Mouse (Mus musculus) intestine, postnatal 0 days (tissue): Measurements from ENCODE around the gene Ssx2ip. TPM values are rescaled to one million over a fixed set of nuclear protein-coding genes. Genes with fewer than 3 reads are reported as not detected.

Experiments
- ATAC-seq: fragments of 200-750 bp; cut with Nextera tagmentation; 2 replicates; pipeline ENCODE4 v1.8.0; 2017; ENCODE audit warnings: mild to moderate bottlenecking, moderate TSS enrichment, moderate library complexity
- H3K27ac ChIP-seq: fragments of 300-500 bp; sonication (generic); 2 replicates; pipeline ENCODE4 v1.5.1; 2014; ENCODE audit warnings: mild to moderate bottlenecking, low read depth, low read length, moderate library complexity
- H3K27me3 ChIP-seq: fragments of 300-500 bp; sonication (generic); replicated peaks from 2 replicates; pipeline ENCODE4 v1.6.1; 2014; ENCODE audit warnings: low read length, mixed read lengths; ENCODE audit not compliant: control insufficient read depth, insufficient read depth
- H3K36me3 ChIP-seq: fragments of 300-500 bp; sonication (generic); 2 replicates; pipeline ENCODE4 v1.6.1; 2014; ENCODE audit warnings: mild to moderate bottlenecking, moderate library complexity; ENCODE audit not compliant: control insufficient read depth, insufficient read depth
- H3K4me1 ChIP-seq: fragments of 300-500 bp; sonication (generic); replicated peaks from 2 replicates; pipeline ENCODE4 v1.6.1; 2014; ENCODE audit warnings: antibody characterized with exemption, low read length, mixed read lengths; ENCODE audit not compliant: control insufficient read depth, insufficient read depth
- H3K4me2 ChIP-seq: fragments of 300-500 bp; sonication (generic); replicated peaks from 2 replicates; pipeline ENCODE4 v1.6.1; 2014; ENCODE audit warnings: low read depth, mild to moderate bottlenecking, moderate library complexity
- H3K4me3 ChIP-seq: fragments of 300-500 bp; sonication (generic); 2 replicates; pipeline ENCODE4 v1.5.1; 2014; ENCODE audit warnings: low read depth, low read length
- H3K9ac ChIP-seq: fragments of 300-500 bp; sonication (generic); 2 replicates; pipeline ENCODE4 v1.6.1; 2014; ENCODE audit warnings: mild to moderate bottlenecking, low read depth, low read length
- H3K9me3 ChIP-seq: fragments of 300-500 bp; sonication (generic); 2 replicates; pipeline ENCODE4 v1.6.1; 2016; ENCODE audit warnings: mixed run types; ENCODE audit not compliant: control insufficient read depth
- CTCF ChIP-seq: sonication (generic); IDR thresholded peaks from 2 replicates; pipeline ENCODE4 v1.5.1; 2016; ENCODE audit warnings: low read depth, mild to moderate bottlenecking, control low read depth, antibody characterized with exemption, moderate library complexity
- WGBS: fragments of 180-500 bp; shearing (Covaris S2); extraction: QIAGEN DNeasy Blood & Tissue Kit; methylation state at CpG from one replicate; pipeline ENCODE4 v1.1.7; 2014; 5-methylcytosine and 5-hydroxymethylcytosine counted together
- polyA plus RNA-seq: library from polyadenylated mRNA; unstranded; fragments of >200 nt; fragmentation: Nextera tagmentation; extraction: Ambion mirVana; gene quantifications from 2 replicates; pipeline ENCODE4 v1.2.1, GENCODE M21; 2015

Gene Ssx2ip
- 31.1 TPM in 2 replicates for polyA plus RNA-seq

DNA sequence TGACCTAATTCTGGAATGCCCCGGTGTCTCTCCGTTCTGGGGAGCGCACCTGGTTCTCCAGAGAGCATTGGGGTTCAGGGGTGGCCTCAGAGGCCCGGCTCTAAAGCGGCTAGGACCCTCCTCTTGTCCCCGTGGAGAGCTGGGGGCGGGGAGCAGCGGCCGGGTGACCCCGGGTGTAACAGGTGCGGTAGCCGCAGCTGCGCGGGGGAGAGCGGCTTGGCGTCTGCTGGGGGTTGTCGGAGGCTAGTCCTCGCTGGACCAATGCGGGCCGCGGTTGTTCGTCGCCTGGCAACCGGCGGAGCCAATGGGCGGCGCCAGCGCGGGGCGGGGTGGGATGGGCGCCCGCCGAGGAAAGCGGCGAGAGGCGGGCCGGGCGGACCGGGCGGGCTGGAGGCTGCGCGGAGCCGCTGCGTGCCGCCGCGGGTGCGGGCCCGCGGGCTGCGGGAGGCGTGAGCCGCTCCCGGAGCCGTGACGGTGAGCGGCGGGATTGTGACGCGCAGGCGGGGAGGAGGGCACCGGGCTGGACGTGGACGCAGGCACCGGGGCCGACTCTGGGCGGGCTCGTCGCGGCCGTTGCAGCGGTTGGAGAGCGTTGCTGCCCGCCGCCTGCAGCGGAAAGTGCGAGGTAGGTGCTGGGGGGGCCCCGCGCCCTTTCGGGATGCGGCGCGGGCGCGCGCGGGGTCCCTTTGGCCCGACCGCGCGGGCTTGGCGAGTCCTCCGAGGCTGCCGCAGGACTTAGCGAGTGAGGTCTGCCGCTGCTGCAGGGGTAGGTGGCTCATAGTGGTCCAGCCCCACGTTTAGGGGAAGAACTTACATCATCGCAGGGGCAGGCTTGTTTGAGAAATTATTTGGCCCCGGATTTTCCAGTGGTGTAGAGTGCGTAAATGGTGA lies at the start of gene Ssx2ip:
Gene Ssx2ip (plus strand): TSS at position 332 of the 891 bp plus-strand sequence.
- Histone ChIP-seq H3K9ac (peak within 1 kb of the TSS; percentile 72), H3K4me1 (no peaks in the 10 kb centered on the region), H3K9me3 (no peaks in the 10 kb centered on the region), H3K4me3 (peak within 1 kb of the TSS; percentile 78), H3K36me3 (no peaks in the 10 kb centered on the region), H3K4me2 (peak within 1 kb of the TSS; percentile 97), H3K27me3 (no peaks in the 10 kb centered on the region), H3K27ac (peak within 1 kb of the TSS; percentile 89)
- TF ChIP-seq CTCF, result no peak
- WGBS, result under 1% methylated on average over 95 of the region's 100 CpGs
- peak; percentile 86 for ATAC-seq

DNA sequence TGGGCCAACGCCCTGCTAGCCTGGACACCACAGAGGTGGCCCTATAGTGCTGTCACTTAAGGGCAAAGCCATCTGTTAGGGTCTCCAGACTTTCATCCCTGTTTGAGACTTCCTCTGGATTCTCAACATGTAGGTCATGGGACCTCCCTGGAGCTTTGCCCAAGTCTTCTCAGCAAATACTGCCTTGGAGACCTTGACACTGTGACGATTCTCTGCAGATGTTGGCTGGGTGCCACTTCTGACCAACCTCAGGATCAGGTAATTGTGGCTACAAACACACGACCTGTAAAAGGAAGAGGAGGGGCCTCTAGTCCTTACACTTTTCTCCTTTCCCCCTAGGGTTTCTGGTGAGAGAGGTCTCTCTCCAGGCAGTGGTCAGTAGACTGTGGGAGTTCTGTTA lies 49.3 kb upstream of the Ssx2ip start:
- no peaks in the 10 kb centered on the region for H3K36me3 ChIP-seq
- no peaks in the 10 kb centered on the region for H3K27me3 ChIP-seq
- H3K4me2 ChIP-seq, result no peak overlapping the region
- H3K9ac ChIP-seq, result no peak overlapping the region
- no peaks in the 10 kb centered on the region for H3K9me3 ChIP-seq
- no peak for ATAC-seq
- no peak overlapping the region for H3K4me3 ChIP-seq
- H3K27ac ChIP-seq, result no peak overlapping the region
- H3K4me1 ChIP-seq, result no peaks in the 10 kb centered on the region
- WGBS, result 42% methylated on average over 3 of the region's 3 CpGs
- TF ChIP-seq CTCF, result no peak

DNA sequence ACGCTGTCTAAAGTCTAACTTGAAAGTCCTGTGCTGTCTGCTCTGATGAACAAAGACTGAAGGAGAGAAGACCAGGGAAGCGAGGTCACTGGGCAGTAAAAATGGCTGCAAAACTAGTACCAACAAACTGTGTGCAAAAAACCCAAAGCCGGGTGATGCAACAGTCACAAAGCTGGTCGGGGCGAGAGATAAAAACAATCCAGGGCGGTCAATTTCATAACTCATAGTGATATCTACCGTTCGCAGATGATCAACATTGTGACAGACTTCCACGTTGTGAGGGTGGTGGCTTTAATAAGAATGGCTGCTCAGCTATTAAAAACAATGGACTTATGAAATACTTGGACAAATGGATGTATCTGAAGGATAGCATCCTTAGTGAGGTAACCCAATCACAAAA lies 39.0 kb upstream of the Ssx2ip start:
- Histone ChIP-seq H3K4me3 (no peak overlapping the region), H3K4me1 (no peaks in the 10 kb centered on the region), H3K4me2 (no peak overlapping the region), H3K9me3 (no peaks in the 10 kb centered on the region), H3K27me3 (no peaks in the 10 kb centered on the region), H3K9ac (no peak overlapping the region), H3K27ac (no peak overlapping the region), H3K36me3 (no peaks in the 10 kb centered on the region)
- ATAC-seq, result no peak
- WGBS, result 80% methylated on average over 9 of the region's 9 CpGs
- no peak for TF ChIP-seq CTCF

DNA sequence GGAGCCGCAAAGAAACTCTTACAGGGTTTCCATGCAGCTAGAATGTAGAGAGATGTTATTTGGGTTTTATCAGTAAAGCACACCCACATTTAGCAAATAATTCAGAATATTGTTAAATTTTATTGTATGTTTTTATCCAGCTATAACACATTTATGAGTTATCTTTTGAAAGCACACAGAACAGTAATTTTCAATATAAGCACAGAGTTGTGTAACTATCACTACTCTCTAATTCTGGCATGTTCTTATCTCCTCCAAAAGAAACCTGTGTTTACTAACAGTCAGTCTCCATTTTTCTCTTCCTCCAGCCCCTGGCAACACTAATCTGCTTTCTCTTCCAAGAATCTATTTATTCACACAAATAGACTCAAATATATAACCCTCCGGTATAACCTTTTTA lies 37.4 kb upstream of the Ssx2ip start:
- H3K9ac ChIP-seq, result no peak overlapping the region
- no peak overlapping the region for H3K4me2 ChIP-seq
- no peaks in the 10 kb centered on the region for H3K36me3 ChIP-seq
- H3K9me3 ChIP-seq, result no peaks in the 10 kb centered on the region
- 95% methylated on average over 2 of the region's 2 CpGs for WGBS
- no peak for TF ChIP-seq CTCF
- H3K4me3 ChIP-seq, result no peak overlapping the region
- no peaks in the 10 kb centered on the region for H3K4me1 ChIP-seq
- no peaks in the 10 kb centered on the region for H3K27me3 ChIP-seq
- no peak for ATAC-seq
- H3K27ac ChIP-seq, result no peak overlapping the region

DNA sequence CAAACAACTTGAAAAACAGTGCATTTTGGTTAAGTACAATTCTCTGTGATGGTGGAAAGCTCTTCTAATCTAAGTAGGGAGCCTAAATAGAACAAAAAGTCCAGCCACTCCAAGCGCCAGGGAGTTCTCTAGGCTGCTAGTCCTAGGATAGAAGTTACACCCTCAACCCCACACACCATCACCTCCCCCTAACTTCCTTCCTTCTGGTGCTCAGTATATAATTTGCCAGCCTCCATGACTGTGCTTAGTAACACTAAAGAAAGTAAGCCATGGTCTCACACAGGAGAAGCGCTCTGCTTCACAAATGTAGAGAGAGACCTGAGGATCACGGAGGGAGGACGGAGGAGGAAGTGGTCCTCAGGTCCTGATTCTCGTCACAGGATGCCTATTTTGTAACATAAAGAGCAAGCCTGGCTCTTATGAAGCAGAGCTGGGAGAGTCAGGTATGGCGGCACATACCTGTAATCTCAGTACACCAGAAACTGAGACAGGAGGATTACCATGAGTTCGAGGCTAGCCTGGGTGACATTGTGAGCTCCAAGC lies 33.8 kb upstream of the Ssx2ip start:
- no peak for ATAC-seq
- H3K9ac ChIP-seq, result no peak overlapping the region
- no peaks in the 10 kb centered on the region for H3K9me3 ChIP-seq
- TF ChIP-seq CTCF, result no peak
- H3K4me3 ChIP-seq, result no peak overlapping the region
- no peak overlapping the region for H3K4me2 ChIP-seq
- WGBS, result 90% methylated on average over 7 of the region's 7 CpGs
- no peak overlapping the region for H3K27ac ChIP-seq
- no peaks in the 10 kb centered on the region for H3K4me1 ChIP-seq
- H3K27me3 ChIP-seq, result no peaks in the 10 kb centered on the region
- no peaks in the 10 kb centered on the region for H3K36me3 ChIP-seq

DNA sequence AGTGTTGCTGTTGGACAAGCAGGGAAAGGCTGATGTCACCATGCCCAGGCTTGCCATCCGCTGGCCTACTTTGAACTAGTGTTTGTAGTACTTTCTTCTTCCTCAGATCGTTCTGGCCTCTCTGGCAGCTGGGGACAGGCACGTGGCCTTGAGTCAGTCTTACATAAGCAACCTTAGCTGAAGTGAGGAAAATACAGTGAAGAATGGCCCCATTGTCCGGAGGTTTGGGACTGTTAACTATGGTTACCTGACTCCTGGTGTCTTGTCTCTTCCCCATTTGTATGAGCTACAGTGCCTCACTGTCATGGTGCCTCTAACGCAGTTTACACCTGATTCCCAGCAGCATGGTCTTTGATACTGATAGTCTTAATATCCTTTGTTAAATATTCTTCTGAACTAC lies 33.2 kb upstream of the Ssx2ip start:
- ATAC-seq, result no peak
- Histone ChIP-seq H3K9ac (no peak overlapping the region), H3K27ac (no peak overlapping the region), H3K27me3 (no peaks in the 10 kb centered on the region), H3K4me2 (no peak overlapping the region), H3K9me3 (no peaks in the 10 kb centered on the region), H3K4me1 (no peaks in the 10 kb centered on the region), H3K36me3 (no peaks in the 10 kb centered on the region), H3K4me3 (no peak overlapping the region)
- no peak for TF ChIP-seq CTCF
- WGBS, result 71% methylated on average over 5 of the region's 5 CpGs
